Mouse (Mus musculus): ENCODE measurements around the gene Hist2h3c2.

- TF ChIP-seq CTCF (IDR thresholded peaks at IDR 0.05; ENCODE audit: low read depth) = no peak
- TF ChIP-seq EP300 (IDR thresholded peaks at IDR 0.05; ENCODE audit: low read depth) = no peak
These were observed 46.0 kb downstream of the Hist2h3c2 start for GRCm38 (mm10) chr3:96192977-96193376.
